Mouse (Mus musculus) macrophage (primary cell): ENCODE measurements at regions not wholly inside any gene's neighbourhood (a gene's known extent, or its start where the extent isn't known, plus 50 kb on each side); places are given as distances from the start of the nearest gene placed in this dataset.

Experiments used
- H3K27ac ChIP-seq: fragments of 350-480 bp; formaldehyde crosslinking; 2 replicates; pipeline ENCODE4 v1.9.0; 2021
- H3K36me3 ChIP-seq: fragments of 350-480 bp; formaldehyde crosslinking; 2 replicates; pipeline ENCODE4 v1.9.0; 2021; ENCODE audit errors: inconsistent target
- H3K4me3 ChIP-seq: fragments of 350-480 bp; formaldehyde crosslinking; 2 replicates; pipeline ENCODE4 v1.9.0; 2021; ENCODE audit errors: inconsistent target
- H3K79me2 ChIP-seq: fragments of 350-480 bp; formaldehyde crosslinking; 2 replicates; pipeline ENCODE4 v1.9.0; 2021; ENCODE audit errors: inconsistent target
- WGBS: methylation state at CpG from one replicate; pipeline ENCODE4 v1.1.7; 2026; ENCODE audit warnings: inconsistent platforms; ENCODE audit not compliant: missing documents; 5-methylcytosine and 5-hydroxymethylcytosine counted together

GRCm38 (mm10) chr10:56453578-56454069, 76.5 kb downstream of the Gja1 start:
- Histone ChIP-seq H3K36me3 (no peaks in the 10 kb centered on the region), H3K27ac (no peak overlapping the region), H3K79me2 (no peaks in the 10 kb centered on the region), H3K4me3 (no peak overlapping the region)
- 90% methylated on average over 4 of the region's 4 CpGs for WGBS

GRCm38 (mm10) chr10:56455867-56456468, 78.8 kb downstream of the Gja1 start:
- no peak overlapping the region for H3K4me3 ChIP-seq
- H3K27ac ChIP-seq = no peak overlapping the region
- no peaks in the 10 kb centered on the region for H3K79me2 ChIP-seq
- WGBS = 39% methylated on average over 2 of the region's 2 CpGs
- H3K36me3 ChIP-seq = no peaks in the 10 kb centered on the region

- no peak overlapping the region for H3K27ac ChIP-seq
- 71% methylated on average over 6 of the region's 6 CpGs for WGBS
- no peaks in the 10 kb centered on the region for H3K36me3 ChIP-seq
These were observed 91.4 kb downstream of the Gja1 start for GRCm38 (mm10) chr10:56468537-56468936.

GRCm38 (mm10) chr10:56468993-56469712, 92.0 kb downstream of the Gja1 start:
- Histone ChIP-seq H3K36me3 (no peaks in the 10 kb centered on the region), H3K27ac (no peak overlapping the region), H3K4me3 (no peak overlapping the region), H3K79me2 (no peaks in the 10 kb centered on the region)
- WGBS = 52% methylated on average over 15 of the region's 15 CpGs

More at GRCm38 (mm10) chr10:56468537-56468936, 91.4 kb downstream of the Gja1 start:
- H3K4me3 ChIP-seq = no peak overlapping the region
- H3K79me2 ChIP-seq = no peaks in the 10 kb centered on the region

GRCm38 (mm10) chr10:56469895-56470294, 92.8 kb downstream of the Gja1 start:
- Histone ChIP-seq H3K36me3 (no peaks in the 10 kb centered on the region), H3K79me2 (no peaks in the 10 kb centered on the region), H3K27ac (no peak overlapping the region), H3K4me3 (no peak overlapping the region)
- 90% methylated on average over 3 of the region's 3 CpGs for WGBS

GRCm38 (mm10) chr10:56474951-56475350, 97.8 kb downstream of the Gja1 start:
- Histone ChIP-seq H3K4me3 (no peak overlapping the region), H3K79me2 (no peaks in the 10 kb centered on the region), H3K27ac (no peak overlapping the region), H3K36me3 (no peaks in the 10 kb centered on the region)
- WGBS = 98% methylated on average over 6 of the region's 6 CpGs

- no peak overlapping the region for H3K4me3 ChIP-seq
- WGBS = 21% methylated on average over 7 of the region's 9 CpGs
- H3K27ac ChIP-seq = no peak overlapping the region
- no peaks in the 10 kb centered on the region for H3K36me3 ChIP-seq
- no peaks in the 10 kb centered on the region for H3K79me2 ChIP-seq
These were observed 105.1 kb downstream of the Gja1 start for GRCm38 (mm10) chr10:56482156-56482716.

GRCm38 (mm10) chr10:56484931-56485330, 107.8 kb downstream of the Gja1 start:
- 95% methylated on average over 8 of the region's 8 CpGs for WGBS
- Histone ChIP-seq H3K27ac (no peak overlapping the region), H3K36me3 (no peaks in the 10 kb centered on the region), H3K4me3 (no peak overlapping the region), H3K79me2 (no peaks in the 10 kb centered on the region)

GRCm38 (mm10) chr10:56485746-56486145, 108.6 kb downstream of the Gja1 start:
- Histone ChIP-seq H3K79me2 (no peaks in the 10 kb centered on the region), H3K4me3 (no peak overlapping the region), H3K27ac (no peak overlapping the region), H3K36me3 (no peaks in the 10 kb centered on the region)
- 95% methylated on average over 5 of the region's 5 CpGs for WGBS

- Histone ChIP-seq H3K4me3 (no peak overlapping the region), H3K79me2 (no peaks in the 10 kb centered on the region), H3K36me3 (no peaks in the 10 kb centered on the region), H3K27ac (no peak overlapping the region)
- WGBS = 9% methylated on average over 6 of the region's 6 CpGs
These were observed 109.5 kb downstream of the Gja1 start for GRCm38 (mm10) chr10:56486584-56486983.

GRCm38 (mm10) chr10:56493461-56493860, 116.3 kb downstream of the Gja1 start:
- no peaks in the 10 kb centered on the region for H3K36me3 ChIP-seq
- no peak overlapping the region for H3K27ac ChIP-seq
- 100% methylated on average over 1 of the region's 1 CpGs for WGBS
- no peak overlapping the region for H3K4me3 ChIP-seq
- no peaks in the 10 kb centered on the region for H3K79me2 ChIP-seq

GRCm38 (mm10) chr10:56495352-56495751, 118.2 kb downstream of the Gja1 start:
- Histone ChIP-seq H3K27ac (no peak overlapping the region), H3K4me3 (no peak overlapping the region), H3K79me2 (no peaks in the 10 kb centered on the region), H3K36me3 (no peaks in the 10 kb centered on the region)
- WGBS = 86% methylated on average over 4 of the region's 4 CpGs

GRCm38 (mm10) chr10:56519041-56519440, 141.9 kb downstream of the Gja1 start:
- no peaks in the 10 kb centered on the region for H3K79me2 ChIP-seq
- no peaks in the 10 kb centered on the region for H3K36me3 ChIP-seq
- H3K27ac ChIP-seq = no peak overlapping the region
- WGBS = 94% methylated on average over 1 of the region's 1 CpGs
- no peak overlapping the region for H3K4me3 ChIP-seq

- Histone ChIP-seq H3K4me3 (no peak overlapping the region), H3K27ac (no peak overlapping the region), H3K36me3 (no peaks in the 10 kb centered on the region), H3K79me2 (no peaks in the 10 kb centered on the region)
- WGBS = 100% methylated on average over 2 of the region's 2 CpGs
These were observed 148.7 kb downstream of the Gja1 start for GRCm38 (mm10) chr10:56525791-56526190.

- 75% methylated on average over 4 of the region's 4 CpGs for WGBS
- no peaks in the 10 kb centered on the region for H3K36me3 ChIP-seq
- no peak overlapping the region for H3K4me3 ChIP-seq
- no peak overlapping the region for H3K27ac ChIP-seq
- no peaks in the 10 kb centered on the region for H3K79me2 ChIP-seq
These were observed 160.0 kb downstream of the Gja1 start for GRCm38 (mm10) chr10:56537091-56537490.
